Mouse (Mus musculus) lung, postnatal 0 days (tissue): ENCODE measurements around the gene Drd1.

ENCODE experiments used
- CTCF ChIP-seq: IDR thresholded peaks from 2 replicates; pipeline ENCODE4 v1.5.1; 2016; ENCODE audit warnings: antibody characterized with exemption, mild to moderate bottlenecking
- EP300 ChIP-seq: IDR thresholded peaks from 2 replicates; pipeline ENCODE4 v1.6.1; 2016; ENCODE audit warnings: antibody characterized with exemption, mild to moderate bottlenecking, control low read depth

- TF ChIP-seq CTCF (peak; percentile 59), EP300 (no peak)
Measured at GRCm38 (mm10) chr13:54035541-54035940, 20.0 kb downstream of the Drd1 start.
